Mouse (Mus musculus): Measurements from ENCODE around the gene Scgb2b7.
"Not testable (repeated sequence)": the region's sequence is repeated elsewhere in the genome, so short reads cannot be mapped to it uniquely, and the experiment has no call there.

The Scgb2b7 gene

GRCm38 (mm10) chr7:31705657-31706056 lies at the start of gene Scgb2b7:
TSS of gene Scgb2b7 (minus strand) at chr7:31705757.
- DNase-seq (ENCODE audit: low read depth, low spot score): not testable (repeated sequence)

- not testable (repeated sequence) for DNase-seq (ENCODE audit: low read depth, low spot score)
Observed at GRCm38 (mm10) chr7:31712365-31712764, 6.8 kb upstream of the Scgb2b7 start, which contains the start of gene Scgb1b7. TSS of gene Scgb1b7 (plus strand) at chr7:31712665.
